Mouse (Mus musculus): ENCODE data around the gene Cyp2r1. TPM values are rescaled to one million over a fixed set of nuclear protein-coding genes. Genes with fewer than 3 reads are reported as not detected.

Gene Cyp2r1
- polyA plus RNA-seq, 1 experiment from 2014 or later: 1.5 TPM

Other genes with a start within 250 kb of the Cyp2r1 start
- gene Pde3b, start 147.7 kb downstream of the Cyp2r1 start, polyA plus RNA-seq (2016; fragmentation: Nextera tagmentation; extraction: Ambion mirVana): 7.4 and 7.7 TPM in 2 replicates
- 5.7 and 12.9 TPM in 2 replicates for gene Calca, start 73.4 kb upstream of the Cyp2r1 start, polyA plus RNA-seq (2016; fragmentation: Nextera tagmentation; extraction: Ambion mirVana)
- gene Calcb, start 155.7 kb upstream of the Cyp2r1 start, polyA plus RNA-seq (2016; fragmentation: Nextera tagmentation; extraction: Ambion mirVana): not detected in 2 replicates
- gene Insc, start 180.7 kb upstream of the Cyp2r1 start, polyA plus RNA-seq (2016; fragmentation: Nextera tagmentation; extraction: Ambion mirVana): 8.1 and 11.1 TPM in 2 replicates